Mouse (Mus musculus): ENCODE data around the gene Myadm.
"Not testable (repeated sequence)": the region's sequence is repeated elsewhere in the genome, so short reads cannot be mapped to it uniquely, and the experiment has no call there.

Gene Myadm

GRCm38 (mm10) chr7:3290257-3291033 is 1.6 kb downstream of the Myadm start:
- DNase-seq (ENCODE audit: low spot score in 2 of 2) = peak; percentile 90 to 91

DNA sequence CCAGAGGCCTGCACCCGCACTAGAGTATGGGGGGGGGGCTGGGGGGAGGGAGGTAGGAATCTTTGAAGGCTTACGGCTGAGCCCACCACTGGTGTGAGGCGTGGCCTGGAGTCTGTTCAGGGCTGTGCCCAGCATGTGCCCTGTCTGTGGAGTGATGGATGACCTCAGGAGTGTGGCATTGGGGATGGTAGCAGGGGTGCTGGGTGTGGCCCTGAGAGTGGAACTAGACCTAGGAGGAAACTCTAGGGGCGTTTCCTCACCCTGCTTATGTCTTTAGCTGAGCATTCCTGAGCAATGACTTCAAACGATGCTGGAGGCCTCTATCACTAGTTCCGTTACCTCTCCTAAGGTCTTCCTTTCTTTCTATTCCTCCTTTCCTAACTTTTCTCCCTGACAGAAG is 2.3 kb downstream of the Myadm start:
- DNase-seq (ENCODE audit: low spot score in 2 of 2) = no peak

GRCm38 (mm10) chr7:3291764-3292163 is 2.9 kb downstream of the Myadm start:
- DNase-seq (ENCODE audit: low spot score in 2 of 2) = no peak

DNA sequence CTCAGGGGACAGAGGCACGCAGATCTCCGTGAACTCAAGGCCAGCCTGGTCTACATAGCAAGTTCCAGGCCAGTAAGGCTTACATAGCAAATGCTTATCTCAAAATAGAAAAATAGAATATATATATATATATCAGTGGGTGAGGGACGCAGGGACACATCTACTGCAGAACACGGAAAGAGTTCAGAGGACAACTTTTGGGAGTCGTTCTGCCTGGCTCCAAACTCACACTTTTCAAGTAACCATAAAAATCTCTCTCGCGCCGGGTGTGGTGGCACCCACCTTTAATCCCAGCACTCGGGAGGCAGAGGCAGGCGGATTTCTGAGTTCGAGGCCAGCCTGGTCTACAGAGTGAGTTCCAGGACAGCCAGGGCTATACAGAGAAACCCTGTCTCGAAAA is 3.4 kb downstream of the Myadm start:
- not testable (repeated sequence) for DNase-seq (ENCODE audit: low spot score in 2 of 2)

GRCm38 (mm10) chr7:3292791-3293190 is 3.9 kb downstream of the Myadm start:
- peak; percentile 64 to 74 for DNase-seq (ENCODE audit: low spot score in 2 of 2)

- no peak for DNase-seq (ENCODE audit: low spot score in 2 of 2)
Measured at GRCm38 (mm10) chr7:3294794-3295193, 5.9 kb downstream of the Myadm start.

- no peak for DNase-seq (ENCODE audit: low spot score in 2 of 2)
Measured at GRCm38 (mm10) chr7:3295321-3296110, 6.6 kb downstream of the Myadm start.

- no peak for DNase-seq (ENCODE audit: low spot score in 2 of 2)
Measured at GRCm38 (mm10) chr7:3296711-3297110, 7.8 kb downstream of the Myadm start.

- DNase-seq (ENCODE audit: low spot score in 2 of 2) = no peak
Measured at GRCm38 (mm10) chr7:3299941-3300617, 11.2 kb downstream of the Myadm start.

- DNase-seq (ENCODE audit: low spot score in 2 of 2) = no peak
Measured at GRCm38 (mm10) chr7:3300891-3301627, 12.2 kb downstream of the Myadm start.

GRCm38 (mm10) chr7:3301628-3302555 is 13.0 kb downstream of the Myadm start:
- no peak for DNase-seq (ENCODE audit: low spot score in 2 of 2)

- DNase-seq (ENCODE audit: low spot score in 2 of 2) = no peak
Measured at GRCm38 (mm10) chr7:3302556-3303275, 13.8 kb downstream of the Myadm start.

GRCm38 (mm10) chr7:3303276-3303781 is 14.4 kb downstream of the Myadm start:
- peak; percentile 41 to 70 for DNase-seq (ENCODE audit: low spot score in 2 of 2)

- no peak for DNase-seq (ENCODE audit: low spot score in 2 of 2)
Measured at GRCm38 (mm10) chr7:3303789-3304188, 14.9 kb downstream of the Myadm start.

GRCm38 (mm10) chr7:3304298-3304697 is 15.4 kb downstream of the Myadm start:
- DNase-seq (ENCODE audit: low spot score in 2 of 2) = peak; percentile 63 to 76

DNA sequence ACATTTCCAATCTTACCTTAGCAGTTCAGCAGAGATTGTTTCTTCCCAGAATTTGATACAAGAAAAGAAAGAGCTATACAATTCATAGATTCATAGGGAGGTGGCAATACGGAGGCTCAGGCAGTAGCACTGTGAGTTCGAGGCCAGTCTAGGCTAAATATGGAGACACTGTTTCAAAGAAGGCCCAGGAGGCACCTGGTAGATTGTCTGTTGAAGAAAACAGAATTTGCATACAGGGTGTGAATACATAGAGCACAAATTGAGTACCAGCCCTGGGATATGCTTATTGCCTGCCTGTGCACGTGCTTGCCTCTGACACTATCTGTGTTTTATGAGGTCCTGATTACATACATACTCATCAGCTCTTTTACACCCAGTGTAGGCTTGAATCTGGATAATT is 17.5 kb downstream of the Myadm start:
- no peak for DNase-seq (ENCODE audit: low spot score in 2 of 2)

DNA sequence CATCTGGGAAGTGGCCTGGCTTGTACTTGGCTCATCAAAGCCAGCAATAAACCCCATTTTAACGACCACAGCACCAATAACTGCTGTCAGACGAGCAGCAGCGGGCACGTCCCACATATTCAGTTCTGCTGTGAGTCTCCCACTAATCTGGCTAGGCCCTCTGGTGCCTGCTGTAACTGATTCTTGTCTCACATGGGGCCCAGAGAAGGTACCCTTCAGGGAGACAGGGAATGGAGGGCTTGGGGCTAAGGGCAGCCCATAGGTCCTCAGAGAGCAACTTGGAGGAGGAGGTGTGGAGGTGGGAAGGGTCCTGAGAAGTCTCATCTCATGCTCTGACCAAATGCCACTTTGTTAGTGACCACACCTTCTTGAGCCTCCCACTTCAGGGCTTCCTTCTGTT is 19.8 kb downstream of the Myadm start:
- DNase-seq (ENCODE audit: low spot score in 2 of 2) = no peak

DNA sequence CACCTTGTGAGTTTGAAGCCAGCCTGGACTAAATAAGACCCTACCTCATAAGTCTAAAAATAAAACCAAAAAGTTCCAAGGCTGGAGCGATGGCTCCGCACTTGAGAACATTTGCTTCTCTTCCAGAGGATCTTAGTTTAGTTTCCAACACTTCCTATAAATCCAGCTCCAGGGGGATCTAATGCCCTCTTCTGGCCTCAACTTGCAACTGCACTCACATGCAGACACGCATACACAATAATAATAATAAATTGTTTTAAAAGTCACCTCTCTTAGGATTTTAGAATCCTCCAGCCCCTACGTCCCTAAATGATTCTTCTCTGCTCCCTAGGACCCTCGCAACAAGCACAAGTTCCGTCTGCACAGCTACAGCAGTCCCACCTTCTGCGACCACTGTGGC is 21.4 kb downstream of the Myadm start:
- DNase-seq (ENCODE audit: low spot score in 2 of 2) = no peak

- no peak for DNase-seq (ENCODE audit: low spot score in 2 of 2)
Measured at GRCm38 (mm10) chr7:3313571-3313970, 24.7 kb downstream of the Myadm start.

GRCm38 (mm10) chr7:3314121-3314520 is 25.2 kb downstream of the Myadm start:
- DNase-seq (ENCODE audit: low spot score in 2 of 2) = no peak
